Mouse (Mus musculus) brain, embryonic 14.5 days (tissue): ENCODE measurements at regions not wholly inside any gene's neighbourhood (a gene's known extent, or its start where the extent isn't known, plus 50 kb on each side); places are given as distances from the start of the nearest gene placed in this dataset.

Source experiments
- CTCF ChIP-seq: fragments of 200-500 bp; IDR thresholded peaks from 2 replicates; pipeline ENCODE4 v1.5.1; 2012; ENCODE audit warnings: inconsistent platforms, mild to moderate bottlenecking, moderate library complexity, borderline replicate concordance; ENCODE audit not compliant: insufficient read depth, insufficient read length; ENCODE audit errors: extremely low read depth
- POLR2A ChIP-seq: fragments of 200-500 bp; IDR thresholded peaks from 2 replicates; pipeline ENCODE4 v1.6.1; 2012; ENCODE audit warnings: mild to moderate bottlenecking, inconsistent platforms, borderline replicate concordance; ENCODE audit not compliant: poor library complexity, insufficient read depth, insufficient read length, severe bottlenecking; ENCODE audit errors: extremely low read depth

DNA sequence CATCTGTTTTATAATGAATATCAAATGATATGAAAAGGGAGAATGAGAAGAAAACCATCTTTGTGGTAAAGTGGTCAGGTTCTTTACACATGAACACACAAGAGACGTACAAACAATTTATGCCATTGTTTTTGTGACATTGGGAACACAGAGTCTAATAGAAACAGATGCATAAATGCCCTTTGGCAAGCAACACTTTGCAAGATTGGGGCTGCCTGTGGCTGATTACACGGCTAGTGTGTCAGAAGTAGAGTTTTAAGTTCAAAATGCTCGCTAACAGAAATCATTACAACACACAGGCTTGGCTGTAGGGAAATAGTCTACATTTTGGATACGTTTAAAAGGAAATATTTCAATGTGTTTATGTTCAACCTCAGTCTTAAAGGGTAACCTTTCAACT is 228.5 kb upstream of the Npvf start:
- no peak for TF ChIP-seq CTCF
- TF ChIP-seq POLR2A = no peak
